Mouse (Mus musculus) cerebral cortex, adult 2 months (tissue): Measurements from ENCODE around the gene Rtl10.

Experiments used
- WGBS: fragments of 180-500 bp; shearing (Covaris S2); methylation state at CpG from one replicate; pipeline ENCODE4 v1.1.7; 2018; 5-methylcytosine and 5-hydroxymethylcytosine counted together

Gene Rtl10

DNA sequence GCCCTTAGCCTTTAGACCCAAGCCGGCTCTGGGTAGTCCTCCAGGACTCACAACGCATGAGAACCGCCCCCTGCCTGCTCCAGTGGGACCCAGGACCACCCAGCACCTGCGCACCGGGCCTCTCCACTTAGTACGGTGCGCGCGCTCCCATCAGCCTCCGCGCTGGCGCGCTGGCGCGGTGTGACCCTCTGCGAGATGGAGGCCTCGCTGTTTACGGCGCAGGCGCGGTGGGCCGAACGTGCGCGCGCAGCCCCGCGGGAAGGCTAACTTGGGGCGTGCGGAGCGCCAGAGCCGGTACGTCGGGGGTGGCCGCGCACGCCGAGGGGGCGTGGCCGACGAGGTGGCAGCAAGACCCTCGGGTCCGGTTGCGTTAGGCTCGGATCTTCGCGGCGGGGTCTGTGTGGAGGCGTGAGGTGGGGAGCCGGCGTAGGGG lies at the start of gene Rtl10, which contains the start of gene Gnb1l:
Gene Rtl10, plus strand, starts transcription at position 344 of the 433 bp plus-strand sequence.
Gene Gnb1l, plus strand, starts transcription at position 156 of the 433 bp plus-strand sequence.
- WGBS = under 1% methylated on average over 51 of the region's 51 CpGs

DNA sequence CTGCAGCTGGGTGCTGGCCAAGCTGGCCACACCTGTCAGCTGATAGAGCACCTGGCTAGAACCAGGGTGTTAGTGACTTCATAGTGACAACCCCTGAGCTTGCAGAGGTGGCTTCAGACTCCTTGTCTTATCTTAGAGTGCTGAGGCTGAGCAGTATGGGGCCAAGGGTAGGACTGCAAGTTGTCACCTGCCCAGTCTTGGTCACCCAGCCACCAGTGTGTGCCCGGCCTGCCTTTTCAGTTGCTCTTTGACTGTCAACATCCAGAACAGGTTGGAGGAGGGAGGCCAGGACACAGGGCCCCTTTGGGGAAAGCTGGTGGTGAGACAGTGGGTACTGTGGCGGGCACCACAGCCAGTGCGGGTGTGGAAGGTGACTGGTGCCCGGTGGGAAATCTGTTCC lies 49.7 kb upstream of the Rtl10 start:
- WGBS = 92% methylated on average over 4 of the region's 4 CpGs

DNA sequence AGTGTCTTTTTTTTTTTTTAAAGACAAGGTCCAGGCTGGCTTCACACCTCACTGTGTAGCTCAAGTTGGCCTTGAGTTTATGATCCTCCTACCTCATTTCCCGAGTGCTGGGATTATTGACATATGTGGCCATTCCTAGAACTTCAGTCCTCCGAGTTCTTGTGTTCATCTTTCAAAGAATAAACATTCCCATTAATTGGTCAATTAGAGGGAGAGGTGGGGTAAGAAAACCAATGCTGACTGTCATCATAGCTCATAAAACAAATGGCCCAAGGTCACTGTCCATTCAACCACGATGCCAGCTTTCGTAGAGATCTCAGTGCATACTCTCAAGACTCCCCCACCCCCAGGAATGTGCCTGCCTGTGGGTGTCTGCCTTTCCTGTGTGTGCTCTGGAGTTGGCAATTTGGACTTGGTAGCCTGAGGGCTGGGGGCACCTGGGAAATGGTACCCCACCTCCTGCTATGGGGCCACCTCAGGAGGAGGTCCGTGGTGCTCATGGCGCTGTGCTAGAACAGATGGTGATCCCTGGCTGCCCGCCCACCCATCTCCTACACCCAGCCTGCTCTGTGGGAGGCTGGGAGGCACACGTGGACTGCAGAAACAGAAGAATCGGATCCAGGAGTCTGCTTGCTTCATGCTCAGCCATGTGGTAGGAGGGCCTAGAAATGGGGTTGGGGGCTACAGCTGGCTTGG lies 47.1 kb upstream of the Rtl10 start:
- 46% methylated on average over 9 of the region's 9 CpGs for WGBS

DNA sequence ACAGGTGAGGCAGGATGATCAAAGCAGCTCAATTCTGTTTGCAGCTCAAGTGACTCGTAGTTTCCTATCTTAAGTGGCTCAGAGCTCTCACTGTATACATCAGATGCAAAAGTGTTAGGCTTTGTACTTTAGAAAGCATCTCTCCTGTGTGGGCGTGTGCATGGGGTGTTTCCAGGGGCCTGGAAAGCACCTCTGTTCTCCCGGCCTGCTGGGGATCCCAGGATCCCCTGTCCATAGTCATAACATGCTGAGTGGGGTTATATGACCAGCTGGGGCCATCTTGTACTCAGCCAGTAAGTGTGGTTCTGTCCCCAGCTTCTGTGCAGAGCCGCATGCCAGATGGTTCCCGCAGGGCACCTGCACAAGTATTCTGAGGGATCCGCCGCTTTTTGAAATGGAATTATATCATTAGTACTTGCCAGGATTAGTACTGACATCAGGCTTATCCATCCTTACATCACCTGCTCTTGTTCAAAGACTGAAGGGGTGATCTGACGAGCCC lies 46.3 kb upstream of the Rtl10 start:
- WGBS = 48% methylated on average over 8 of the region's 8 CpGs

DNA sequence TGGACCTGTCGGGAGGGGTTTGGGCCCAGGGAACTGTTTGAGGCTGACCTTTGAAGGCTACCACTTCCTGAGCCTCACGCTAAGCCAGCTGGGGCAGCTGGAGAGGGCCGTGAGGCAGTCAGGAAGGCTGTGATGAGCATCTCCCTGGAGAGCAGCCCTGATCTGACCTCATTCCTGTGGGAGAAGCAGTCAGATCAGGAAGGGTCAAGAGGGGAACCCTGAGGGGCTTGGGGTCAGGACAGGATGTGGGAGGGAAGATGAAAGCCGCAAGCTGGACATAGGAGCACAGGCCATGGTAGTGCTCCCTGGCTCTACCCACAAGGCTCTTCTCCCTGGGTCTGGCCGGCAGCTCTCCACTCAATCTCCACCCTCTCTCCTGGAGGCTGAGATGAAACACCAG lies 44.9 kb upstream of the Rtl10 start:
- WGBS = 73% methylated on average over 5 of the region's 5 CpGs

DNA sequence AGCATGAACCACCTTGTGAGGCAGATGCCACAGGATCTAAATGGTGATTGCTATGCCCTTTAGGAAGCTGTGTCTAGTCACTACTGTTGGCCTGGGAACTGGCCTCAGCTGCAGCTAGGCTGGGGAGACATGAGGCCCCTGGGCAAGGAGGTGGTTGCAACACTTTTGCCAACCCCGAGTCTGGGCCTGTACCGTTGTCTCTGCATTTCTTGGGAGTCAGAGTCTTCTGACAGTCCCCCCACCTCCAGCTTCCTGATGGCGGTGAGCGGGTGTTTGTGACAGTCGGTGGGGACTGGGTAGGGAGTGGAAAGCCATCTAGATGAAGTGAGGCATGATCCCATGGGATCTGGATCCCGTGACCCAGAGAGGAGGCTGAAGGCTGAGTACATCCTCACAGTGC lies 43.3 kb upstream of the Rtl10 start:
- 85% methylated on average over 6 of the region's 6 CpGs for WGBS

DNA sequence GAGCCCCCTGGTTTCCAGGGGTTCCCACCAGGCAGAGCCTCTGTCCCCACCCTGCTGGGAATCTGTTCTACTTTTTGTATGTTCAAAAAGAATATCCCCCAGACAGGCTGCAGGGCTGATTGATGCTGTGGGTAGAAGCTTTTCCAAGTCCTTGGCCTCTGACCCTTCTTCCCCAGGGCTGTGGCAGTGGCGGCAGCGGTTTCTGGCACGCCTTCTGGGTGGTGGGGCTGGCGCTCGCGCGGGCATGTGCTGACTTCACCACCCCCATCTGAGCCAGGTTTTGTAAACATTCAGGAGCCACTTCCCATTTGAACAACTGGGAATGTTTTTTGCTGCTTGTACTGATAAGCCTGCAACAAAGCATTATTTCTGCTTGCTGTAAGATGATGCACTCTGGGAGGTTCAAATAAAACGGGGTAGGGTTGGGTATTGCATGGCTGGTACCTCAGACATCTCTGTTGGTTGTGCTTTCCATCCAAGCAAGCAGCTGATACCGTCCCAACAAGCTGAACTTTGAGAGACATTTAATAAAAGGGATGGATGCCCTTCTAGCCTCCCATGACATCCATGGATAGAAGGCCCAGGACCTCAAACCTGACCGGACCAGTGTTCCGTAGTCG lies 39.3 kb upstream of the Rtl10 start:
- WGBS = 60% methylated on average over 12 of the region's 12 CpGs

DNA sequence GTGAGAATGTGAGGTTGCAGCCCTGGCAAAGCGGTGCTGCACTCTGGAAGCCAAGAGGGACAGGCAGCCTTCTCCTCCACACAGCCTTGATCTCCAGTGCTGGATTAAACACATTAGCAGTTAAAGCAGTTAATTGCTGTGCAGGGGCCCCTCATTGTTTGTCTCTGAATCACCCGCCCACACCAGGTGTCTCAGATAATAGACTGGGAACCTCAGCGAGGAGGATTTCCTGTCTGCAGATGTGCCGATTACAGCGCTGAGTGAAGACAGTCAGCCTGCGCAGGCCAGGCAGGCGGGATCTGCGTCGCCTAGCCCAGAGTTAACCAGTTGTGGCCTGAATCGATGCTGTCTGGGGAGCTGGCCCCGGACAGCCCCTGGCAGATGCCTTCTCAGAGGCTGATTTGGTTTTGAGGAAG lies 38.7 kb upstream of the Rtl10 start:
- WGBS = 49% methylated on average over 11 of the region's 11 CpGs

DNA sequence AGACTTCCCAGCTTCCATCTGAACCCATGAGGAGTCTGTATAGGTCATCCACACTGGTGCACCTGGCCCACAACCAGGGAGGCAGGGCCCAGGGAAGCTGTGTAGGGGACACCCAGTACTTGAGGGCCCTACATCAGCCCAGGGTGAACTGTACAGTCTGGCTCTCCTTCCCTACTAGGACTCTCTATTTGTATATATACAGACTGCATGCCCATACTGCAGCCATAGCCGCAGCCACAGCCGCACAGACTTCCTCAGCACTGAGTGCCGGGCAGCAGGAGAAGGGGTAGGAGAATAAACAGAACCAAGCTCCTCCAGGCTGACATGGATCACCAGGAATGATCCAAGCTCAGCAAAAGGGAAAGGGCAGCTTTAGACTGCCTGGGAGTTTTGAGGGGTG lies 37.9 kb upstream of the Rtl10 start:
- 97% methylated on average over 3 of the region's 3 CpGs for WGBS

DNA sequence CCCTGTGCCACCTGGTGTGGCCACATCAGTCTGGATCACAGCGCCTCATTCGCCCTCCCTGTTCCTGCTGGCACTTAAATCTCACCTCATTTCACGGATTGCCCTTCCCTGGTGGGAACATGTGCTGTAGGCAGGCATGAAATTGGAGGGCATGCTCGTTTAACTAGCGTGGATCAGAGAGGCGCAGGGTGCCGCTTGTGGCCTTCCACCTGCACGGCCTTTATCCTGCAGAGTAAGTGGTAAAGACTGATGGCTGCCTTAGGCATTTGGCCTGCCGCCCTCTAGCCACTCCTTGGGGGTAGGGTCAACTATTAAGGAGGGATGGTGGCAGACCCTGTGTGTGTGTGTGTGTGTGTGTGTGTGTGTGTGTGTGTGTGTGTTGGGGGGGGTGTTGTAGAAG lies 36.7 kb upstream of the Rtl10 start:
- WGBS = 90% methylated on average over 9 of the region's 9 CpGs

DNA sequence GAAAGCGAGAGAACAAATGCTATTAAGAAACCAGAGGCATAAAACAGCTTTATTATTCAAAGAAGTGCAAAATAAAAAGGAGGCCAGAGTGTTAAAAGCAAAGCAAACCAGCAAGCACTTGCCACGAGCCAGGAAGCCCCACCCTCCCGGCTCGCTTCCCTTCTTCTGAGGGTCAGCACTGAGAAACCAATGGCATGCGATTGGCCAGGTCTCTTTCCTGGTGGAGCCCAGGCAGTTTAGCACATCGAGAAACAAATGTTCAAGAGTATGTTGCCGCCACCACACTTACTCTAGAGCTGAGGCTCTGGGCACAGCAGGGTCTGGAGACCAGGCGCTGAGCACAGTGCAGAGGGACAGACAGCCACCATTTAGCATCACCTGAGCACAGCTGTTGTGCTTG lies 36.1 kb upstream of the Rtl10 start:
- 73% methylated on average over 8 of the region's 8 CpGs for WGBS

DNA sequence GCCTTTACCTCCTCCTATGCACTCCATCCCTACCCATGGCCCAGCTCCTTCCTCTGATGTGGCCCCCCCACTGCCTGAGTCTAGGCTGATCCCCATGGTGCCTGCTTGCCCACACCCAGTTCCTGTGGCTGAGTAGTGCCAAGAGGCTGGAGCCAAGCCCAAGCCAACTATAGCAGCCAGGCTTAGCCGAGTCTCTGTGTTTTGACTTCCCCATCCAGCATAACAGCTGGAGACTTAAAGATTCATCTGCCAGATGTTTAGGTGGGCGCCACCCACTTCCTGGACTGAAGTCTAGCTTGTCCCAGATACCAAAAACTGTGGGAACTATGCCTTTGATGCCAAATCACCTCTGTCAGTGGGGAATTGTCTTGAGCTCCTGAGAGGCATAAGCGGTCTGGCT lies 34.4 kb upstream of the Rtl10 start:
- WGBS = 48% methylated on average over 3 of the region's 3 CpGs

DNA sequence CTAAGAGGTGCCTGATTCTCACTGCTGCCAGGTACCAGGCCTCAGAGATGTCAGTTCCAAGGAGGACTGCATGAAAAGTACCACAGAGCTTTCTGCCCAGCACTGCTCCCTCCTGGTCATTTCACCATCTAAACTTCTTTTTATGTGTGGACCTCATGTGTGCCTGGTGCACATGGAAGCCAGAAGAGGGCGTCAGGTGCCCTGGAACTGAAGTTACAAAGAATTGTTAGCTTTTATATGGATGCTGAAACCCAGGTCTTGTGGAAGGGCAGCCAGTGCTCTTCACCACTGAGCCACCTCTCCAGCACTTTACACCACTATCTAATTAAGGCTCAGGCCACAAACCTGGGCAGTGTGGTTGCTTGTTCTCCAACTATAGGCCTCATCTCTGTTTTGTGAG lies 27.9 kb upstream of the Rtl10 start:
- WGBS = 45% methylated on average over 1 of the region's 1 CpGs

DNA sequence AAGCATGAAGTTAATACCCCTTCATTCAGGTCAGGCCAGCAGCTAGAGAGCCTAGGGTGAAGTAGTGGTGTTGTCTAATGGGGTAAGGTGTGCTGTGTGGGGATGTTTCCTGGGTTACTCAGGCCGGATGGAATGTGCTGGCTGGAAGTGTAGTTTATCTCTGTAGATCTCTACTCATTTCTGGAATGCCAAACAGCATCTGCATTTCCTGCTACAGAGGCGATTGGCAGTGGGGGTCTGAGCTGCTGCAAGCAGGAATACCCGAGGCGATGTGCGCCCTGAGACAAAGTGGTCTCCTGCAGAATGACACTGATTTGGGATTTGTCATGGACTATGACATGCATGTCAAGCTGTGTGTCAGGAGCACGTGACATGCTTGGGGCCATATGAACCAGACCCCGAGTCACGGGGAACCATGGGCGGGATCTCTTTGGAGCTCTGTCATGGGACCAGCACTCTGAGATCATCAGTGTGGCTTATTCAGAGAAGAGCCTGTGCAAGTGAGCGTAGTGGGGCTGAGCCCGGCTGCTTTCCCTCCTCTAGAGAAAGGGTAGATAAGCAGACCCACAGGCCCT lies 27.2 kb upstream of the Rtl10 start:
- WGBS = 88% methylated on average over 11 of the region's 11 CpGs

DNA sequence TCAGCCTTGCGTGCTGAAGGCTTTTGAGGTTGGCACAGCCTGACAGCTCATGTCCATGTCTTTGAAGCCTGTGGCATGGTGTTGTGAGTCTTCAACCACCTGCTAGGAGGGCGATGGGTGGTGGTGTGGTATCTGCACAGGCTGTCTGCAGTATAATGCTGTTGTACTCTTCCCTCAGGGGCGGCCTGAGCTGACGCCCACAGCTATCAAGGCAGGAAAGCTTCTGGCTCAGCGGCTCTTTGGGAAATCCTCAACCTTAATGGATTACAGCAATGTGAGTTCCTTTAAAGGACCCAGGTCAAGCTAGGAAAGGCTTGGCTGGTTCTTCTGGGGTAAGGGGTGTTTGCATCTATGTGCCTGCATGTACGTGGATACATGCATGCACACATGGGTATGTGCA lies 26.7 kb upstream of the Rtl10 start:
- WGBS = 92% methylated on average over 6 of the region's 6 CpGs

DNA sequence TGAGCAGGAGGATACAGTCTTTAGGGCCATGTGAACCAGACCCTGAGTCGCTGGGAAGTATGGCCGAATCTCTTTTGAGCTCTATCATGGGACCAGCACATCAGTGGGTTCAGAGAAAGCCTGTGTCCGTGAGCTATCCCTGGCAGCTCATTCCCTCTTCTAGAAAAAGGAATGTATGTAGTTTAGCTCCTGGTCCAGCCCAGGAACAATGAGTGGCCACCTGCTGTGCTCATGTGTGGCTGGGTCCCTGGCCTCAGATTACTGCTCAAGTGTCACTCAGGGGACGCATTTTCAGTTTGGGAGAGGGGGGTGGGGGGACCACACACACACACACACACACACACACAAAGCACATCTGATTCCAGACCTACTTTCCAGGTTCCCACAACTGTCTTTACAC lies 26.3 kb upstream of the Rtl10 start:
- 90% methylated on average over 4 of the region's 4 CpGs for WGBS

DNA sequence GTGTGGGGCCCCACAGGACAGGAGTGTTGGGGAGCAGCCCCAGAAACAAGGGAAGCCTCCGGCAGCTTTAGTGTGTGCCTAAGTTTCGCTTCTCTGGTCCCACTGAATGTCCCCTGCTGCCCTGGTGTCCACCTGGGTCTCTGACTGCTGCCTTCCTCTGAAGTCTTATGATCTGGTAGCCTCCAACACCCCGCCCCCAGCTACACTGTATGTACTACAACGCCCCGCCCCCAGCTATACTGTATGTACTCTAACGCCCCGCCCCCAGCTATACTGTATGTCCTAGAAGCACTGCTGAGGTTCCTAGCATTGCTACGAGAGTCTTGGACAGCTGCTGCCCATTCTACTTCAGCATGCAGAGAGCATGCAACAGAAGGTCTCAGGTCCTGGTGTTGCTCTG lies 25.7 kb upstream of the Rtl10 start:
- WGBS = 93% methylated on average over 8 of the region's 8 CpGs

DNA sequence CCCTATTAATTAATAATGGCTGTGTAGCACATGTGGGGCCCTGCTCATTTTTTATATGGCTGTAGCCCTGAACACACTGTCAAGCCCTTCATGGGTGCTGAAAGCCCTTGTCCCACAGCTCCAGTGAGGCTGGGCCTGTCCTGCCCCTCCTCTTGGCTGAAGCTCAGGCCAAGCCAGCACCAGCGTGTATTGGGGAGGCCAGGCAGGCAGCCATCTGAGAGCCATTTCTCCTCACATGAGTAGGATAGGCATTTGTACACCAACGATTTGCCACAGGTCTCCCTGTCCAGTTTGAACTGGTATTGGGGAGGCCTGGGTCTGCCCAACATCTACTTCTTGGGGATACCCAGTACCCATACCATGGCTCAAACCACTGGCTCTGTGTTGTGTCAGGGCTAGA lies 24.7 kb upstream of the Rtl10 start:
- WGBS = 78% methylated on average over 2 of the region's 2 CpGs

DNA sequence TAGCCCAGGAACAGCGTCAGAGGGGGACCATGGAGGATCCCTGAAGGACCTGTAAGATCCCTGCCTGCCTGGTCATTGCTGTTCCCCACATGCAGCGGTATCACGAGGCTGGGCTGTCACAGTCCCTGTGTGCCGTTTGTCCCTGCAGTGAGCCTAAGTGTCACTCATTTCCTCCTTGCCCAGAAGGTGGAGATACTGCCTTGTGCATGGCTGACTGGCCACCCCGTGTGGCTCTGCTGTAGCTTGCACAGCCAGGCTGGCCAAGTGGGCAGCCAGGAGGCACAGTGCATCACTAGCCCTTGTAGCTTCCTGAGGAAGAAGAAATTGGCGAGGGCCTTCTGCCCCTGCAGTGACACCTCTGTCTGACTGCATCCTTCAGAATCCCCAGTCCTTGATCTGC lies 20.7 kb upstream of the Rtl10 start:
- WGBS = 72% methylated on average over 6 of the region's 6 CpGs

DNA sequence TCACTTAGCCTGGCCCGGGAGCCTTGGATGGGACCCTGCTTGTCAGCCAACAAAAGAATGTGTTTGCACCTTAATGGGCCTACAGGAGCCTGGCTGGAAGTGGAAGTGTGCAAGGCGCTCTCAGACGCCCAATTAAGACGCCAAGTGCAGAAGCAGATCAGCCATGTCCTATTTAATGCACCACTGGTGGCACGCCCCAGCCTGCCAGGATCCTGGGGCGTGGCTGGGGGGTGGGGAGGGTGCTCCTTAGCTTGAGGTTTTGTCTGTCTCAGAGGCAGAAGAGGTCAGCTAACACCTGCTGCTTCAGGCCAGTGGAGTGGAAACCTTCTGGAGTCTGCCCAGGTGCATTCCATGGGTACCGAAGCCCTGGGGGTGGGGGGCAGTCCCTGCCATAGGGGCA lies 19.0 kb upstream of the Rtl10 start:
- WGBS = 71% methylated on average over 7 of the region's 7 CpGs

DNA sequence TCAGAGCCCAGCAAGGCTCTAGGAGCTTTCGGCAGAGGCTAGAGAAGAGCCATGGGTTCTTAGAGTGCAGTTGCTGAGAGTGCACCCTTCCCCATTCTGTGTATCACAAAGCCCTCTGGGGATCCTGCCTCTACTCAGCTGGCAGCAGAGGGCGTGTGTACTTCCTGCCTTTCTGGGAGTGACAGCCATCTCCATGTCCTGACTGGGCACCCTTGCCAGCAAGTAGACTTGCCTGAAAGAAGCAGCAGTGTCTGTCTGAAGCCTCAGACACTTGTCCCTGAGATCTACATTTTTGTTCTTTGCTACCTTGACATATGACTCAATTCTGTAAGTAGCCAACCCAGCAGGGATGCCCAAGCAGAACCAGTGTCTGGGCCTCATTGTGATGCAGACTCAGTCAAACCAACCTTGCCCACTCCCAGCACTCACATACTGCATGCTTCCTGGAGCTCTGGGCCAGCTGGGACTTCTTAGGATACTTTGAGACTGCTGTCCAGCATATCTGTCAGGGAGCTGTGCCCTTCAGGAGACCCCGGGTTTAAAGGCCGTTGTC lies 17.7 kb upstream of the Rtl10 start:
- 70% methylated on average over 4 of the region's 4 CpGs for WGBS

DNA sequence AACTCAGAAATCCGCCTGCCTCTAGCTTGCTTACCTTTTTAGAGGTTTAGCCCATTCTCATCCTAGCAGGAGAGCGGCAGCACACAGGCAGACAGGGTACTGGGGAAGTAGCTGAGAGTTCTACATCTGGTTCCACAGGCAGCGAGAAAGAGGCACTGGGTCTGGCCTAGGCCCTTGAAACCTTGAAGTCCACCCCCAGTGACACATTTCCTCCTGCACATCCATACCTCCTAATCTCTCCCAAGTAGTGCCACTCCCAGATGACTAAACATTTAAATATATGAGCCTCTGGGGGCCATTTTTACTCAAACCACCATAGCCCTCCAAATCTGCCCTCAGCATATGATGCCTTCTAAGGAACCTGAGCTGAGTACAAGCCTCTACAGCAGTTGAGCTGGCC lies 16.3 kb upstream of the Rtl10 start:
- 96% methylated on average over 3 of the region's 3 CpGs for WGBS

DNA sequence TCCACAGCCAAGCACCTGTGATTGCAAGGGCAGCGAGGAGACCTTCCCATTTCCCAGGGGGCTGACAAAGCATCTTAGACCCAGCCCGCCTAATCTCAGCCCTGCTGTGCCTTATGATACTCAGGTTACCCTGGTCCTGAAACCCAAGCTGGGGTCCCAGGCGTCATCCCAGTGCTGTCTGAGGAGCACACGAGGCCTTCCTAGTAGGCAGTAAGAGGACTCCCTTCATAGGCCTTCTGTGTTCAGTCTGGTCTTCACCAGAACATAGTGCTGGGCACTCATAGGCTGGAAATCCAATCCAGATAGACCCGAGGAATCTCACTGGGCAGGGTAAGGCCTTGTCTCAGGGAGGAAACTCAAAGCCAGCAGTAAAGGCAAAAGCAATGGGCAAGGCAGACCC lies 14.9 kb upstream of the Rtl10 start:
- 88% methylated on average over 5 of the region's 5 CpGs for WGBS
